Mouse (Mus musculus) gastrocnemius, postnatal 10 days (tissue): Measurements from ENCODE around the gene Nol8. TPM values are rescaled to one million over a fixed set of nuclear protein-coding genes. Genes with fewer than 3 reads are reported as not detected.

Source experiments
- DNase-seq: peaks from one replicate; pipeline ENCODE4 v3.0.0; 2021; ENCODE audit warnings: mixed read lengths
- long read RNA-seq, 2 experiments: library from polyadenylated mRNA; stranded (forward); transcript quantifications; one replicate each; pipeline ENCODE4 v2.0.0; 2021
- total RNA-seq, 2 experiments: library from RNA; stranded (reverse); gene quantifications; 2 replicates each; pipeline ENCODE4 v1.2.3; 2021

The Nol8 gene
- total RNA-seq = 10 to 100 TPM; 10.3 to 10.6 TPM
- long read RNA-seq, experiment 1, full-length matches to known transcripts = 2 of 2 reads
- long read RNA-seq, experiment 1, partial matches to known transcripts = 0 of 2 reads
- long read RNA-seq, experiment 1, other reads (novel, unspliced or antisense) = 0 of 2 reads
- long read RNA-seq, experiment 2, full-length matches to known transcripts = 1 of 3 reads
- long read RNA-seq, experiment 2, partial matches to known transcripts = 2 of 3 reads
- long read RNA-seq, experiment 2, other reads (novel, unspliced or antisense) = 0 of 3 reads

DNA sequence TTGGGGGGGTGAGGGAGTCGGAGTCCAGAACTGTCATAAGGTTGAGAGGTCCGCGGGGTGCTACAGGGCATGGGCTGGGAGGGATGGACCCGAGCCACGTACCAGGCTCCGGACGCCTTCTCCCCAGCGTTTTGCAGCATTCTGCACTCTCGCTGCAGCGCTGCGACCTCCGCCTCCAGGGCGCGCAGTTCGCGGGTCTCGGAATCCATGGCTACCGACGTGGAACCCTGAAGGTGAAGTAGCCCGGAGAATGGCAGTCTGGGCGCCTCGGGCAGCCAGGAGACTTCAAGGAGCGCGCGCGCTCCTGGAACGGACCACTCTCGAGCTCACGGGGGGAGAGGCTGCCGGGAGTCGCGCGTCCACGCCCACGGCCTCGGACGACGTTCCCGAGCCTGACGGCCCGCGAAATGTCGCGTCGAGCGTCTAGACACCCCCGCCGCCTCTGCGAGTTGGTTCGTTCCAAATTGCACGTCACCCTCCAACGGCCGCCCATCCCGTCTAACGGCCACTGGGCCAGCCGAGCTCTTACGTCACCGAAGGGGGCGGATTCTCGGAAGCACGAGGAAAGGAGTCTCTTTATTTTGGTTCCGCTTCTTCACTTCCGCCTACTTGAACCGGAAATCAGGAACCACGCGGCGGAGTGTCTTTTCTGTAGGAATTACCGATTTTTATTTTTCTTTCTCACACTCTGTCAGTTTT is at the start of gene Nol8, which contains the start of gene Cenpp:
Nol8 (plus strand) TSS at position 598 of the 699 bp plus-strand sequence.
Cenpp (minus strand) TSS at position 305 of the 699 bp plus-strand sequence.
- peak; percentile 99 for DNase-seq

DNA sequence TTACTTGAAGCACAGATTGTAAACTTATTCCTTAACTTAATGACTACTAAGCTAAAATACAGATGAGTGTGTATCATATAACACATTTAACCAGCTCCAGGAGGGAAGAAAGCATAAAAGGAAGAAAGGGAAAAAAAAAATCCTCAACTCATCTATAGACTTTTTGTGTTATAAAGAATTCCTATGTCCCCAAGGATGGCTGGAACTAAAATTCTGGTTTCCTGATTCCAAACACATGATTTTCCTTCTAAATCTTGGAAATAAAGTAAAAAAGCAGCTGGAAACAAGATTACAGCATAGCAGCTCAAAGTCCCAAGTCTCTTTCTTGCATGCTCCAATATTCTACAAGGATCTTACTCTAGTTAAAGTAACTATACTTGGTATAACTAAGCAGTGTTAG is 49.3 kb upstream of the Nol8 start:
- DNase-seq = no peak

DNA sequence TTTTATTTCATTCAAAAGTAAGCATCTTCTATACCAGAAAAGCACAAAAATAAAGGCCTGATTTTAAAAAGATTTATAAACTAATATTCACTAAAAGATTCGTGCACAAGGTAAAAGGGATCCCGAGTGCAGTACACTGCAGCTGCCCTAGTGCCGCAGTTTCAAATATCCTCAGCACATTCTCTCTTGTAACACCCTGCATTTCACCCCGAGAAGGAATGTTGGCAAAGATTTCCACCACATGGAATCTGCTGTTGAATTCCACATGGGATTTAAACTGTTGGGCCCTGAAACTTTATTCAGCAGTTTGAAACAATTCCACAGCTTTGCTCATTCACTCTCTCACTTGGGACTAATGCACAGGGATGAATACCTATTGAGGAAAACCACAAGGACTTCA is 45.2 kb upstream of the Nol8 start, which contains the start of gene Ogn:
Ogn (plus strand) TSS at position 333 of the 400 bp plus-strand sequence.
- DNase-seq = peak; percentile 13

DNA sequence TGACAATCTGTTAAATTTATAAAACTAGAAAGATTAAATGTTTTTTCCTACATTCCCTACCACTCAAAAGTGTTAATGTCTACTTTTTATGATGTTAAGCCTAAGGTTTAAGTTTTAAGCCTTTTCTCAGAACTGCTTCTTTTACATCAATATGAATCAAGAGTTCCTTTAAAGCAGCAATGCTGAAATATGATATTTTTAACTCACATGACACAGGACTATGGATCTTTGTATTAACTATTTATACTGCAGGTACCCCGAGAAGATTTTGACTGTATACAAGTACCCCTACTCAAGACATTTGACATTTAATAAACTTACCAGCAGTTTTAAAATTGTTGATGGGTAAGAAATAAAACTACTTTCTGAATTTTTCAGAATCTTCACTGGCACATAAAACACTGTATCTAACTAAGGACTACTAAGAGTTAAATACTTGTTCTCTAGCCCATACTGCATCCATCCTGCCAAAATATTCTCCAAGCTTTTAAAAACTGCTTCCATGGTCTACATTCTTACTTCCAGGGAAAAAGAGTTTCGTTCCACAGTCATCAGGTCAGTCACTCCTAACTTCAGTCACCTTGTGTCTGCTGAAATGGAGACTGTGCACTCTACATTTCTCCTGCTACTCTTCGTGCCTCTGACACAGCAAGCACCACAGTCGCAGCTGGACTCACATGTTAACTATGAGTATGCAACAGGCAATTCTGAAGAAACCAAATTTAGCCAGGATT is 44.1 kb upstream of the Nol8 start:
- no peak for DNase-seq

DNA sequence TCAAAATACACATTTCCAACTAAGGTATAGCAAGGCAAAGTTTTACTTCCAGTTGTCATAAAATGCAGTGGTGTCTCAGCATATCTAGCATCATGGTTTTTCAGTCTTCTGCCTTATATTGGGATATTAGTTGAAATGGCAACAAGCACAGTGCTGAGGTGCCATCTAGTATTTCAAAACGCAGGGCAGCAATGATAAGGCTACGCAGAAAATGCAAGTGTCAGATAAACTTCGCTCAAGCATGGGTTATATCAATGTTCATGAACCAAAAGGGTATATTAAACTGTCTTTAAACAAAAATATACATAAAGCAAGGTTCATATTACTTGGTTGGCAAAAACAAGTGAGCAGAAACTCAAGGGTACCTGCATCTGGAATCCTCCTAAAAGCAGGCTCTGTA is 35.9 kb upstream of the Nol8 start:
- DNase-seq = no peak

DNA sequence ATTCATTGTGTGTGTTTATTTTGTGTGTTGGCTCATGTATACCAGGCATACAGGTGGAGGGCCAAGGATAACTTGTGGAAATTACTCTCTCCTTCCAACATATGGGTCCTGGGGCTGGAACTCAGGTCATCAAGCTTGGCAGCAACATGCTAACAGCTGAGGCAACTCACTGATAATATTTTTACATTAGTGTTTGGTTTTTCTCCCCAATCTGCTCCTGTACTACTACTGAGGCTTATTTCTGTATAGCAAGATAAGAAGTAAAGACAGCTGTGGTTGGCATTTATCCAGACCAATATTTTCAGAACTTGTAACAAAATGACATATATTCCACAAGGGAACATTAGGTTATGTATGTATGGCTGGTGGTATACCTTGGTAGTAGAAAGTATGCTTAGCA is 34.5 kb upstream of the Nol8 start:
- no peak for DNase-seq

DNA sequence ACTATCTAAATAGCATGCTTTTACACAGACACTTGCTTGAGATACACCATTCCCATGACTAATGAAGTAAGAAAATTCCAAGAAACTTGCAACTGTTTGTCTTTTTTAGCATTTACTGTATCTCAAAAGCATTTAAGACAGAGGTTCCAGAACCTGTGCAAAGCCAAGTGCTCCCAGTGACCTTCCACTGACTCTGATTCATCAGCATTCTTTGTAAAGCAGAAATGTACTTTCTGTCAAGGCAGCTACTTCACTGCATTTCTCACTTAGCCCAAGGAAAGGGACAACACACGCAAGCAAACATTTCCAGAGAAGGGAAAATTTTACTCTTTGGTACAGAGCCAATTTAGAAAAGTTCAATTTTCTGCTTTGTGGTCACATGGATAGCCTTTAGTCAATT is 29.7 kb upstream of the Nol8 start:
- no peak for DNase-seq

DNA sequence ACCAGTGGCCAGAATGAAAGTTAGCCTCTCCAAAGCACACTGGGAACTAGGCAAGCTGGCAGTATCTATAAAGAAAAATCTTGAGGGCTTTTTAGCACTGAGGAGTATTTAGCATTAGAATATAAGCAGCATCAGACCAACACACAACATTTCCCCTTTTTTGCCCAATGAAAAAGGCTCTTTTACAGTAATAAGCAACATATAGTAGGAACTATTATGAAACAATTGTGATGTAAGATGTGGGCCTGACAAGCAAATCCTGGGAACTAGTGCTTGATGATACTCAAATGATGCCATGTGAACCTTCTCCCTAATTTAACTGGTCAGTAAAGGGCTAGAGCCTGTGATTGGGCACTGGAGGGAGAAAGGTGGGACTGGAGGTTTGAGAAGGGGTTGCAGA is 24.7 kb upstream of the Nol8 start:
- DNase-seq = no peak

DNA sequence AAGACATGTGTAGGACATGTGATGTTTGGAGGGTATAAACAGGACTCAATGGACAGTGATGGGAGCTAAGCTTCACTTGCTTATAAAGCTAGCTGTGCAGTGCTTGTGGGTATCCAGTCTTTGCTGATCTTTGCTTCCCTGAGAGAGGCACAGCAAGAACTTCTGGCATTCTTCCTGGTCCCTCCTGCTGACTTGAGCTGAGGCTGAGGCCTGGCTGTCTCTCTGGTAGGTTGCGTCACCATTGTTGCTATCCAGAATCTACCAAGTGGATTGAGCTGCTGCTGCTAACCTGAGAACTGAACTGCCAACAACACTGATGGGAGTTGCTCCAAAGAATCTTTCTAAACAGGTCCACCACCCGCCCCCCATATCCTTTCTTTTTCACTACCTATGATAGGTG is 23.8 kb upstream of the Nol8 start:
- no peak for DNase-seq

DNA sequence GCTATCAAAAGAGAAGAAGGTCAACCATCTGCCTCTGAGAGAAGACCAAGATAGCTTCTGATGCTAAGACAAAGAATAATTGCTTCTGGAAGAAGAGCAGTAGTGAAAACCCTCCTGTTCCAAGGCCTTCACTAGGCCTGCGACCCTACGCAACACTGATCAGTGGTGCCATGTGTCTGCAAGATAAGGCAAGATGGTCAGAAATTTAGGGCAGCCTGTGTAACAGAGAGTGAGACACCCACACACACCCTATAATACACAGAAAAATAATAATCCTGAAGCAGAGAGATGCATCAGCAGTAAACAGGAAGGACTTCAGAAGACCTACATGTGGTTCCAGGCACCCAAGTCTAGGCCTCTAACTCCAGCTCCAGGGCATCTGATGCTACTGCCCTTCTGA is 12.9 kb upstream of the Nol8 start:
- DNase-seq = no peak

DNA sequence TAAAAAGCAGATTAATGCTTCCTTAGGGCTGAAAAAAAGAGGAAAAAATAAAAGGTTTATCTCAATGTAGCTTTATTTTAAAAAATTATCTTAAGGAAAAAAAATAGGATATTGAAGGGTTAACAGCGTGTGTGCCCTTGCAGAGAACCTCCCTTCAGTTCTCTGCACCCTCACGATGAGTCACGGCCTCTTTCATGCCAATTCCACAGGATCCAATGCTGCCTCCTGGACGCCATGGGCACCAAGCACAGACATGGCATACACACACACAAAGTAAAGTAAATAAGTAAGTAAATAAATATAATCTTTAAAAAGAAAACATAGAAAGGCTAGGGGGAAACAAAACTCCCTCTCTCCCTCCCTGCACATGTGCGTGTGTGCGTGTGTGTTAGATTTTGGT is 10.2 kb upstream of the Nol8 start:
- no peak for DNase-seq

DNA sequence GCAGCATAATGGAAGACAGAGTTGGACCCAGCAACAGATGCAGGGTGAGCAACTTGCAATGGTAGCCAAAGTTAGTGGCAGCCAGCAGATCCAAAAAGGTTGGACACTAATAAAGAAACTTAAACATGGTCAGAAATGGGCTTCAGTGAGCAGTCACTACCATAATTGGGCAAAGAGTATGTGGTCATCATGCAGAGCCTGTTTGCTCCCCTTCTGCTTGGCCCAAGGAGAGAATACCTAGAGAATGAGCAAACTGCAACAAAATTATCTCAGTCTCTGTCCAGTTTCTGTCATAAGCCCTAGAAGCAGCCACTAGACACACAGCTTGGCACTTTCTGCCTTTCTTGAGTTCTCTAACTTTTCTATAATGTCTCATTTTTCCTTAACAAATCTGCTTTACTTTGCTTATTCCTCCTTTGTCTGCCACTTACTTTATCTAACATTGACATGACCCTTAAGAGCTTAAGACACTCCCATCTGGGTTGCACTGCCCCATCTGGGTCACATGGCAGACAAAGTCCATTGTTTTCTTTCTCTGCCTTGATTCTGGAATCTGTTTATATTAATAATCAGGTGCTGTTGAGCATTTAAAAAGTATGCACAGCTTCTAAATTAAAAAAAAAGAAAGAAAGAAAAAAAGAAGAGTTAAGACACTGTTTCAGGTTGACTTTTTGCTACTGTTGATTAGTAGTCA is 9.1 kb upstream of the Nol8 start:
- DNase-seq = no peak

DNA sequence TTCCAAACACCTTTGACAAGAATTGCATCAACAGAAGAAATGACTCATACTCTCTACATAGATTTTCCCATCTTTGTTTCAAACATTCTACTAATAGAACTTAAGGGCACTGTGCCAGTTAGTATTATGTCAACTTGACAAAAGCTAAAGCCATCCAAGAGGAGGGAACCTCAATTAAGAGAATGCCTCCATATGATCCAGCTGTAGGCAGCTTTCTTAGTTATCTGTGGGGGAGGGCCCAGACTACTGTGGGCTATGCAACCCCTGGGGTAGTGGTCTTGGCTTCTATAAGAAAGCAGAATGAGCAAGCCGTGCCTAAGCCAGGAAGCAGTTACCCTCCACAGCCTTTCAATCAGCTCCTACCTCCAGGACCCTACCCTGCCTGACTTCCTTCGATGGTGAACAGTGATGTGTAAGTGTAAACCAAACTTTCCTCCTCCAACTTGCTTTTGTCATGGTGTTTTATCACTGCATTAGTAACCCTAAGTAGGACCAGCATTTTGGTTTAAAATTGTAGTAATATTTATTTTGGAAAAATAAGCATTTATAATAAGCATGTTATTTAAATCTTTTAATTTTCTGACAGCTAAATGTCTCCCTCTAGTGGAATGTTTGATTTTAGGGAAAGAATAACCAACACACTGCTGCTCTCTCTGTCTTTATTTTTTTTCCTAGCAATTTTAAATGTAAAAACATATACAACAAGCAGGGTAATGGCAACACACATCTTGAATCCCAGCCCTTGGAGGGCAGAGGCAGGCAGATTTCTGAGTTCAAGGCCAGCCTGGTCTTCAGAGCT is 7.9 kb upstream of the Nol8 start:
- DNase-seq = no peak

DNA sequence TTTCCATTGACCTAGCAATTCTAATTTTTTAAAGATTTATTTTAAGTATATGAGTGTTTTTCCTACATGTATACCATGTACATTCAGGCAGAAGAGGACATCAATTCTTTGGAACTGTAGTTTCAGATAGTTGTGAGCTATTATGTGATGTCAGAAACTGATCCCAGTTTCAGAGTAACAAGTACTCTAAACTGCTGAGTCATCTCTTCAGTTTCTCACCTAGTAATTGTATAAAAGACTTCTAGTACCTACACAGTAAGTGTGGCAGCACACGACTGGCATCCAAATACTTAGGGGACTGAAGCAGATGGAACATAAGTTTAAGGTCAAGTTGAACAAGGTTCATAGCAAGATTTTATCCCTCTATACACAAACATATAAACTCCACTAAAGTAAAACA is 6.9 kb upstream of the Nol8 start:
- no peak for DNase-seq

DNA sequence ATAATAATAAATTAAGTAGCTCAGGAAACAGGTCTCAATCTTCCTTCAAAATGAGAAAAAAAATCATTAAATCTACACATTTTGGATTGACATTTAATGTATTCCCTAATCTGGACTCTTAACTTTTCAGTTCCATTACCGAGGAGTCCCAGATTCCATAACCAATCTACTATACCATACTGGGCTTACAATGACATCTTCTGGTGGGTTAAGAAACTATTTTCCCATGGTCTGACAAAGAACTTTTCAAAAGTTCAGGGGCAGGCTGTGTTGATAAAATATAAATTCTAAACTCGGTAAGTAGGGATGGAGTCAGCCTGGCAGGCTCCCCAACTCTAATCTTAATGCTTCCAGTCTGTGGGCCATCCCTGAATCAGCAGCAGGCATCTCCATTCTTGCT is 1.7 kb upstream of the Nol8 start:
- DNase-seq = no peak

DNA sequence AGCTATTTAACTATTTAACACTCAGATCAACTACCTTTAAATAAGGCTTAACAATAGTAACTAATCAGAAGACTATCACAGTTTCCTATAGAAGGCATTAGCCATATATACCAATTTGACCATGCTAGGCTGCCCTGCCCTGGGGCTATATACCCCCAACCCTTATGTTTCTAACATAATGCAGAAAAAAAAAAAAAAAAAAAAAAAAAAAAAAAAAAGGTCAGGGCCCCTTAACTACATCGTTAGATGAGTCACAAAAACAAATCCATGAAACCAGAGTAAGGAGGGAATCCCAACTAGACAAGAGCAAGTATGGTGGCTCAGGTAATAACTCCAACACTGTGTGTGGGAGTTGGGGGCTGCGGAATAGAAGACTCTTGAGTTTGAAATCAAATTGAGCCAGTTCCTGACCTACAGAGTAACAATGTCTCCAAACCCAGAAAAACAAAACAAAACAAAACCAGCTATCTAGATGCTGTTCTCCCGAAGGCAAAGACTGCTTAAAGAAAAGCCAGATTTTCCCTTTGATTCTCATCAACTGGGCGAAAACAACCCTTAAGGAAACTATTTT is 1.0 kb upstream of the Nol8 start:
- no peak for DNase-seq

DNA sequence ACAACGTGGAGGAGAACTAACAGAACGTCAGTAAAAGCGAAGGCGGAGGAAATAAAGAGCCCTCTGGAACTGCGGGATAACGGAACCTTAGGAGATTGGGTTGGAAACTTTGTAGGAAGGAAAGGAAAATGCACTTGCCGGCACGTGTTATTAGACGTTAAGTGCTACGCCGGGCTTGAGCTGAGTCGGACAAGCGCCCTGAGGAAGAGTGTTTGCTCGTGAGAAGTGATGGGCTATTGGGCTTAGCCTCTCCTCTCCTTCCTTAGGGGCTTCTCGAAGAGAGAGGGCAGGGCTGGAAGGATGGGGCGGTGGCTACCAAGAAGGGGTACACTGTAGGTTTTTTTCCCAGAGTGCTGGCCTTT is 283 bp downstream of the Nol8 start:
- DNase-seq = peak; percentile 46

DNA sequence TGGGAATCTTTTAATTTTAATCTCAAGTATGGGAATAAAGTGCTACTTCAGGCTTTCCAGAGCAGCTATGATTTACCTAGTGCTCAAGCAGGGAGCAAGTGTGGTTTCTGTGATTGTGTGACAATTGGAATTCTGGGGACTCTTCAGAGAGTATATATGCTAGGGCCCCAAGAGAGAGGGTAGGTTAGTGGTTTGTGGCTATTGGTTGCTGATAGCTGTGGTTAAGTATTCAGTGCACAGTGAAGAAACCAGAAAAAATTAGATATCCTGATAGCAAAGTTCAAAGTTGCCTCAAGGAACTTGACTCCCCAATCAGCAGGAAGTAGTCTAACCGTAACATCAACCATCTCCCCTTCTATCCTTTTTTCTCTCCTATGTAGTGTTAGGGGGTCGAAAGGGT is 24.9 kb downstream of the Nol8 start:
- DNase-seq = no peak

DNA sequence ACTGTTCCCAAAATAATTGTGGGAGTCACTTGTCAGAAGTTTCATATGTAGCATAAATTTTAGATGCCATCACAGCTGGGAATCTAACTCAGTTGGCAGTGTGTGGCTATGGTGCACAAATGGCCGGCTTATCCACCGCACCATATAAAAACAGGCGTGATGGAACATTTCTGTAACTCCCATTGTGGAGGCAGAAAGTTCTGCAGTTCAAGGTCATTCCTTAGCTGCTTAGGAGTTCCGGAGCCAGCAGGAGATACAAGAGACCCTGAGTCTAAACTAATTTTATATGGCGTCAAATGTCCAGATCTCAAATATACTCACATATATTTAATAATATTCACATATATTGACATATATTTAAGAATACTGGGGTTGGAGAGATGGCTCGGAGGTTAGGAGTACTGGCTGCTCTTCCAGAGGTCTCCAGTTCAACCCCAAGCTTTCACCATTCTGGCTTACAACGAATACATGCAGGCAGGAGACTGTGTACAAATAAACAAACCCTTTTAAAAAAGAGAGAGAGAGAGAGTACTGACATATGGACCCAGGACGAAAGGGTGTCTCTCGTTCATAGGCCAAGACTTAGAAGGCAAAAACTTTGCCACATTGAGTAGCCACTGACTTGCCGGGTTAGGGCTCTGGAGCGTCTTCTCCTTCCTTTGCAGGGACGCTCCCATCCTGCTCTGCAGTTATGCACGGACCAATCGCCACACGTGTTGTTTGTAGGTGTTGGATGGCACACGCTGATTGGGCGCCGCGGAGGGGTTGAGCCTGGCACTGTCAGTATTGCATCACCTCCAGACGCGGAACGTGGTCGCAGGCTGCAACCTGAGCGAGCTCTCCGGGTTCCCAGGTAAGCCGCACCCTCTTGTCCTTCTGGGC is 28.7 kb downstream of the Nol8 start, which contains the start of gene Iars:
Iars (plus strand) TSS at position 750 of the 882 bp plus-strand sequence.
- DNase-seq = peak; percentile 97

DNA sequence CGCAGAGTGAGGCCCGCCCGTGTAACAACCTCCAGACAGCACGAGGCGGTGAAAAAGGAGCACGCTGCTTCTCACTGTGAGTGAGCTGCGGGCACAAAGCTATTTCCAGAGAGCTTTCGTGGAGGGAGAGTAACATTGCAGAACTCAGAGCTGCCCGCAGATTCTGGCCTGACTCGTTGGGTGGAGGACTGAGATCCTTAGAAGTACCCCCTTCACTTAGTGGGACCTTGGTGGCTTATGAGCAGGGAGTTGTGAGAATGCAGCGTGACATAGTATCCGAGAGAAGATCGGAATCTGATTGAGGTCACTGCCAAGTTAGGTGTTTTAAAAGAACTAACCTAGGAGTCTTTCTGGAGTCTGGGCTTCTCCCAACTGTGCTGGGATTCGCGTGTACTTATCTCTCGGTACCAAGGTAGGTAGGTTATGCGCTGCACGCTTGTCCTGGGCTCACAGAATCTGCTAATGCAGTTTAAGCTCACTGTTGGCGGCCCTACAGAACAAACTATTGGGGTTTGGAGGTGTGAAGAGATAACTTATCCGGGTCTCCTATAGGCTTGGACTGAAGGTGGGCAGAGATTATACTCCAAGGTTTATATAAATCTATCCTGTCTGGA is 29.5 kb downstream of the Nol8 start:
- DNase-seq = no peak
